Mouse (Mus musculus) spleen, postnatal 4 days (tissue): ENCODE data around the gene Hivep2.

Experiments
- DNase-seq, 2 experiments: peaks; one replicate each; pipeline ENCODE4 v3.0.0; 2022; ENCODE audit warnings: low spot score in 2 of 2

Hivep2 gene

GRCm38 (mm10) chr10:14164829-14165228, 199.0 kb downstream of the Hivep2 start:
- no peak for DNase-seq

DNA sequence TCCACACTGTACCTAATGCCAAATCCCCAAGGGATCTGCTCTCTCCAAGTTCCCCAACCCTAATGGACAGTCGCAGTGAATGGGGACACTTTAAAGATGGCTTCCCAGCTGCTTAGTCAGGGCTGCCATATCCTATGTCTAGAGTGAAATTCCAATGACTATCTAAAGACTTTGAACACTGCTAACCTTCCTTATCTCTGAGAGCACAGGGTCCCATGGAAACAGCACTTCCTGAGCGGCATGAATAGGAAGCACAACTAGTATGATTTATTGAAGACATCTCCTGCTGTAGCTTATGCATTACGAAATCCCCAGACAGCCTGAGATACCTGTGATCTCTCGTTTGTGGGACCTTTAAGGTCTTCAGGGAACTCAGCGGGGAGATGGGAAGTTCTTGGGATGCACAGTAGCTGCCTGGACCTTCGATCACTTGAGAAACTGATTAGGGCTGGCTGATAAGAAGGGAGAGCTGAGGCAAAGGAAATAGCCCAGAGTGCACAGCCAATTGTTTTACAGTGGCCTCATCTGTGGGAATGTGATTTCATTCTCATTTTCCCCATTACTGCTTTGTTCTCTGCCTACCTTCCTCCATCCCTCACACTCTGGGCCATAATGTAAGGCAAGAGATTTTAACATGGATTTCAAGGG, 202.4 kb downstream of the Hivep2 start:
- no peak for DNase-seq

- no peak for DNase-seq
These were observed 203.1 kb downstream of the Hivep2 start for GRCm38 (mm10) chr10:14168869-14169566.

- no peak for DNase-seq
These were observed 208.2 kb downstream of the Hivep2 start for GRCm38 (mm10) chr10:14174124-14174523.

DNA sequence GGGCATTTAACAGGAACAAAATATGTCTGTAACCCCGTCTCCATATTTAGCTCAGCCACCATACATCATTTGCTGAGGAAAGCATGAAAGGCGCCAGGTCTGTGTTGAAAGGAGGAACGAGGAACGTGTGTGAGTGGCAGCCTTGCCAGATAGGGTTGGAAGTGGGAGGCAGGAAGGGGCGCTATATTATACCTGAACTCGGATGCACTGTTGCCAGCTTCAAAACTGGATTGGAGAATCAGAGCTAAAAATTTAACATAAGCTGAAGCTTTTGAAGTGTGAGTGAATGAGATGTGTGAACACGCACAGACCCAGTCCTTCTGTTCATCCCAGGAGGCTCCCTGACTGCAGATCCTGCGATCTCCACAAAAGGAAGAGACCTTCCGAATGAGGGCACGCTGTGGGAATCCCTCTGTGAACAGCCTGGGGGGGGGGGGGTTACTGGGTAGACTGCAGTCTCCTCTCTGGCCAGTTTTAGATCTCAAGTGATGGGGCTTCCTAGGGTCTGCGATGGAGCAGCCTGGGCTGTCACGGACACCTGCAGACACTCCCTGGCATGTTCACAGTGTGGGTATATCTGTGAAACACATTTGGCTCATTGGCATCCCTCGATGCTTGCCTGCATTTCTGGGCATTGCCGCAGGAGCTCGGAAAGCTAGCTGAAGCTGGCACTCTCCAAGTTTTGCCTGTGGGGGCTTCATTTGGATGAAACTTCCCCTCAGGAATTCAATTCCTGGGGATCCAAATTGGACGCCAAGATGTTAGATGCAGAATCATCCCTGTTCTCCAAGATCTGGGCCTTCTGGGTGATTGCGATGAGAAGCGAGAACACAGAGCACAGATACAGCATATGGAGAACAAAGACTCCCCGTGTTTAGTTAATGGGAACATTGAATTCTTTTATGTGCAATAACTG, 213.8 kb downstream of the Hivep2 start:
- DNase-seq: no peak

- DNase-seq: peak in 1 of 2 experiments; percentile 23
These were observed 220.6 kb downstream of the Hivep2 start for GRCm38 (mm10) chr10:14186352-14186976.

DNA sequence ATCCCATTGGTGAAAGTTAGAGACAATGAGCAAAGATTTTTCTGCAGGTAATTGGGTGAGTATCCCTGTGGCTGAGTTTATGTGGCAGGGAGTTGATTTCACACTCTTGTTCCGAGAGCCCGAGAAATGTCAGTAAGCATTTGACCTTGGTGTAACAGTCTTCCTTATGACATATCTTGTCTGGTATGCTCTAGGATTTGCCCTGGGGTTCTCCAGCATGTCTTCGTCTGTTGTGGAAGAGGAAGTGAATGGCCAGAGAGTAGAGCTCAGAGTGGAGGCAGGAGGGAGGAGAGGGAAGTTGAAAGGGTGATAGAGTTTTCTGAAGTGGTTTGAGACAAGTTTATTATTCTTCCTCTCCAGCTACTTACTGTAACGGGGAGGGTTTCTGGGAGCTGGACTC, 223.2 kb downstream of the Hivep2 start:
- no peak for DNase-seq

- no peak for DNase-seq
These were observed 225.3 kb downstream of the Hivep2 start for GRCm38 (mm10) chr10:14191202-14191601.

DNA sequence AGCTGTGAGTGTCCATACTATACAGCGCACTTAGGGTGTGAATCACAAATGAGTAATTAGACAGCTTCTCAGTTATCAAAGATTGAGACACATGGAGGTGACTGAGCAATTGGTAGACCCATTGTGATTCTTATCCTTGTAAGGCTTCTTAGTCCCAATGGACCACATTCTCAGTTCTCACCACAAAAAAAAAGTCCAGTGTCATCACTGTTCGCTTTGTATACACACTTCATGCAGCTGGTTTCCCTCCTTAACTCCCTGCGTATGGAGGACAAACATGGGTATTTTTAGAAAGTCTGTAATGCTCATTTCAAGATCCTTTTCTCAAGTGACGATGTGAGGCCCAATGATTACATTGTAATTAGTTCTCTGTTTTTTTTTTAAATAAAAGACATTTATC, 226.3 kb downstream of the Hivep2 start:
- DNase-seq: no peak

DNA sequence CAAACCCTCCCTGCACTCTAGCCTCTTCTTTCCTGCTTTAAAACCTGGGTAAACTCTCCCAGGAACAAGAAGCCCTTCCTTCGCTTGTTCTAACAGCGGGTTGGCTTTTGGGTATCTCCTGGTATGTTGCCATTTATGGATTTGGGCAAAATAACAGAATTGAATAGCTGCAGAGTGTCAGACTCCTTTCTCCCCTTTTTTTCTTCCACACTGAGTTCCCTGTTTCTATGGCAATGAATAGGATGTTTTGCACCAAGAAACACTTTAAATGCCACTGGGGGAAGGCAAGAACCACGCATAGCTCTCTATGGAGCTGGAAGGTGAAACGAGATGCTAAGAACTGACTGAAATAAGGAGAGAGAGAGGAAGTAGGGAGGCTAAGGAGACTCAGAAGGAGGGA, 227.8 kb downstream of the Hivep2 start:
- DNase-seq: no peak

- DNase-seq: no peak
These were observed 230.1 kb downstream of the Hivep2 start for GRCm38 (mm10) chr10:14195778-14196650.

- no peak for DNase-seq
These were observed 230.9 kb downstream of the Hivep2 start for GRCm38 (mm10) chr10:14196785-14197184.

- no peak for DNase-seq
These were observed 231.4 kb downstream of the Hivep2 start for GRCm38 (mm10) chr10:14197261-14197660.

GRCm38 (mm10) chr10:14199332-14199731, 233.5 kb downstream of the Hivep2 start:
- DNase-seq: no peak

DNA sequence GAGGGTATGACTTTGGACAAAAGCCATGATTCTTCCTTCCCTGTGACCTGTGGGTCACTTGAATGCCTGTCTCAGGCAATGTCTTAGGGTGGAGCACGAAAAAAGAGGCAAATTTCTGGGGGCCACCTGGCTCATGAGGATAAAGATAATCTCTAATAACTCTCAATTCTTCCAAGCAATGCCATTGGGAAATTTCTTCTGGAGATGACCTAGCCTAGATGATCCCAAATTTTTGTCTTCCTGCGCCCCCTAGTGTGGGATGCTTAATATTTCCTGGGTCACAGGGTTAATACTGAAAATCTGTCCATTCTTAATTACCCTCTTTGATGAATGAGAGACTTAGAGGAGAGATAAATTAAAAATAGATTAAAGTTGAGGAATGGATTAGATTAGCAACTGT, 234.4 kb downstream of the Hivep2 start:
- no peak for DNase-seq
